Mouse (Mus musculus) cerebellum, postnatal 4 days (tissue): Measurements from ENCODE around the gene Zmym6.
A peak's percentile ranks its signal among the peaks of the same experiment; 100 is the strongest.
"Not testable (repeated sequence)": the region's sequence is repeated elsewhere in the genome, so short reads cannot be mapped to it uniquely, and the experiment has no call there.

Experiments
- DNase-seq, 2 experiments: peaks; one replicate each; pipeline ENCODE4 v3.0.0; 2022; ENCODE audit warnings: low spot score in 2 of 2, mixed read lengths in 1 of 2

The Zmym6 gene

GRCm38 (mm10) chr4:127076875-127077548 is at the start of gene Zmym6:
Gene Zmym6 (plus strand): TSS chr4:127077383.
- DNase-seq = peak; percentile 88 to 95

DNA sequence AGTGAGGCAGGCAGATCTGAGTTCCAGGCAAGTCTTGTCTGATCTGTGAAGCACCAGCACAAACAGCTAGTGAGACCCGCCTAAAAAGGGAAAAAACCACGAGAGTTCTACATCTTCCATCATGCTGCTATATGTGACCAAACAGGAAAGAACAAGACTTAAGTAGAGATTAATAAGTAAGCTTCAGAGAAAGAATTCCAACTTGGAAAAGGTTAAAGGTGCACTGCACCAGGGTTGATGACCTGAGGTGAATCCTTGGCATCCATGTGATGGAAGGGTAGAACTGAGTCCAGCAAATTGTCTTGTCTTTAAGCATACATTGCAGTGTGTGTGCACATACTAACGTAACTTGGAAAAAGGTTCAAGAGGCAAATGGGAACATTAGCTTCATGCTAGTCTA is 40.0 kb upstream of the Zmym6 start:
- DNase-seq = no peak

GRCm38 (mm10) chr4:127037908-127038827 is 39.0 kb upstream of the Zmym6 start:
- DNase-seq = no peak

- no peak for DNase-seq
Measured at GRCm38 (mm10) chr4:127038828-127039349, 38.3 kb upstream of the Zmym6 start.

DNA sequence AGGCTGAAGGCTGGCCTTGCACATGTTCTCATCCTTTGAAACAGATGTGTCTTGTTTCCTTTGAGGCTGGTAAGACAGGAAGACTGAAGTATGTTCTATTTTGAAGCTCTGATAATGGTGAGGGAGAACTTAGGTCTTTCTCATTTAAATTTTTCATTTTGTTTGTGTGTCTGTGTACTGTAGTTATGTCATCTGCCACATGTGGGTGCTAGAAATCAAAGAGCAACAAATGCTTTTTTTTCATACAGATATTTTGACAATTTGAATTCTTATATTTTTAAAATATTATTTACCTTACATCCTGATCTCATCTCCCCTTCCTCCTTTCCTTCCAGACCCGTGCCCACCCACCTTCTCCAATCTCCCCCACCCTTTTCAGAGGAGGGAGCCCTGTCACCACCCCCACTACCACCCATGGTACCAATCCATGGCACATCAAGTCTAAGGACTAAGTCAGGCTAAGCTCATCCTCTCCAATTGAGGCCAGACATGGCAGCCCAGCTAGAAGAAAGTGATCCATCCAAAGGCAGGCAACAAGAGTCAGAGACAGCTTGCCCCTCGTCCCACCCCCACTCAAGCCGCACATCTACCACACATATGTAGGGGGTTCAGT is 37.2 kb upstream of the Zmym6 start:
- DNase-seq = no peak

GRCm38 (mm10) chr4:127043540-127043939 is 33.6 kb upstream of the Zmym6 start:
- no peak for DNase-seq

- no peak for DNase-seq
Measured at GRCm38 (mm10) chr4:127051121-127051520, 26.1 kb upstream of the Zmym6 start.

- DNase-seq = no peak
Measured at GRCm38 (mm10) chr4:127053071-127053470, 24.1 kb upstream of the Zmym6 start.

DNA sequence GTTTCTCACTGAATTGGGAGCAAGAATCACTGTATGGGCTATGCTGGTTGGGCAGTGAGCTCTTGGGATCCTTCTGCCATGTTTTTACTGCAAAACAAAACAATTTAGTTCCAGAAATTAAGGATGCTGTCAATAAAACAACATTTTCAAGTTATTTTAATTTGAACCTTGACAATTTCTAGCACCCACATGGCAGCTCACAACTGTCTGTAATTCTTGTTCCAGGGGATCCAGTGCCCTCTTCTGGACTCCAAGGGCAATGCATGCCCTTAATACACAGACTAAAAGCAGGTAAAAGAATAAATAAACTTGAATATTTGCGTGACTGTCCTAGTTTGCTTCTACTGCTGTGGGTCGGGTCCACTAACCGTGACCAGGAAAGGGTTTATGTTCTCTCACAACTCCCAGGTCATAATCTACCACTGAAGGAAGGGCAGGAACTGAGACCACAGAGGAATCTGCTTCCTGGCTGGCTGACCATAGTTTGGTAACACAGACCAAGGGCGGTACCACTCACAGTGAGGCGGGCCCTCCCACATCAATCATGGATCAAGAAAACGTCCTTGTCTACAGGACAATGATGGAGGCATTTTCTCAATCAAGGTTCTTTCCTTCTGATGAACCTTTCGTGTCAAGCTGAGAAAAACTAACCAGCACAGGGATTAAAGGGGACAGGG is 22.5 kb upstream of the Zmym6 start:
- DNase-seq = no peak

DNA sequence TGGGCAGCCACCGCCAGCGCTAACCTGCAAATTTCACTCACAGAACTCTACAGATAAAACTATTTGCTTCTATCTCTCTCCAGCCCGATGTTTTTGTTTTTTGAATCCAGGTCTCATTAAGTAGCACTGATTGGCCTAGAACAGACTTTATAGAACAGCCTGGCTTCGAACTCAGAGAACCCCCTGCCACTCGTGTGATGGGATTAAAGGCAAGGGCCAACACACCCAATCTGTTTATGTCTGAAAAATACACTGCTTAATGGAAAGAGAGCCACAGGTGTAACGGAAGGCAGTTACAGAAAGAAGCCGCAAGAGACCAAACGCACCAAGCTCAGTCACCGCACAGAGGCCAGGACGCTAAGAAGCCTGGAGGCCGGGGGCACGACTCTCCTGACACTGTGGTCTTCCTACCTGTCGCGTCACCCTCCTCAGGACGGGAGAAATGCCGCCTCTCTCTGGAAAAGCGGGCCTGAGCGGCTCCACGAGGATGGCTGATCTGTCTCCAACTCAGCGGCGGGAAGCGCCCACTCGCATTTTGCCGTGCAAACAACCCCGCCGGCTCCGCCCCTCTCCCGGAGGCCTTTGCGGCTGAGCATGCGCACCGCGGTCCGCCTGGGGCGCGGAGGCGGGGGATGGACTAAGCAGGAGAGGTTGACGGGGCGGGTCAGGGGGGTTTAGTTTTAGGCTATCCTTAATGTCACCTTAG is 16.4 kb upstream of the Zmym6 start, which contains the start of gene Zmym1:
TSS of gene Zmym1 (minus strand) at position 568 of the 706 bp plus-strand sequence.
- DNase-seq = peak; percentile 67 to 90

- DNase-seq = no peak
Measured at GRCm38 (mm10) chr4:127064051-127064450, 13.1 kb upstream of the Zmym6 start.

DNA sequence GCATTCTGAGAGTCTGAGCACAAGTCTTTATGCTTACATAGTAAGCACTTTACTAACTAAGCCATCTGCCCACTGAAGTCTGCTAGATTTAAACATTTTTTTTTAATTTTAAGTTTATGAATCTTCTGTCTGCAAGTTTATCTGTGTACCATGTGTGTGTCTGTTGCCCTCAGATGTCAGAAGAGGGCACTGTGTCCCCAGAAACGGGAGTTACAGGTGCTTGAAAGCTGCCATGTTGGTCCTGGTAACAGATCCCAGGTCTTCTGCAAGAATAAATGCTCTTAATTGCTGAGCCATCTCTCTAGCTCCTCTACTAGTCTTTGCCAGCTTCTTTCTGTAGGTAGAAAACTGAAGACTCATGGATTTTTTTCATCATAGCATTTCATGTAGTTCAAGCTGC is 2.3 kb upstream of the Zmym6 start:
- DNase-seq = no peak

DNA sequence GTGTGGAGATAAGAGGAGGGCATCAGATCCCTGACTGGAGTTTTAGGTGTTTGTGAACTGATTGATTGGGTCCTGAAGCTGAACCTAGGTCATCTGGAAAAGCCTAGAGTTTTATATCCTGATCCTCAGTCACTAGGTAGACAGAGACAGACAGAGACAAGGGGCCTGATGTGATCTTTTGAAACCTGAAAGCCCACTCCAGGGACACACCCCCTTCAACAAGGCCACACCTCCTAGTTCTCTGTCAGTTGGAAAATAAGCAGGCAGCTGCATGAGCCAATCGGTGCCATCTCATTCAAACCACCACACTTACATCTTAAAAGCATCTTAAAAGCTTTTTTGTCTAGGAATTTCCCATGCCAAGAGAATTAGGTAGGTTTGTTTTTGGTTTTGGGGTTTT is 3.6 kb downstream of the Zmym6 start:
- DNase-seq = no peak

GRCm38 (mm10) chr4:127083131-127083530 is 5.9 kb downstream of the Zmym6 start:
- no peak for DNase-seq

DNA sequence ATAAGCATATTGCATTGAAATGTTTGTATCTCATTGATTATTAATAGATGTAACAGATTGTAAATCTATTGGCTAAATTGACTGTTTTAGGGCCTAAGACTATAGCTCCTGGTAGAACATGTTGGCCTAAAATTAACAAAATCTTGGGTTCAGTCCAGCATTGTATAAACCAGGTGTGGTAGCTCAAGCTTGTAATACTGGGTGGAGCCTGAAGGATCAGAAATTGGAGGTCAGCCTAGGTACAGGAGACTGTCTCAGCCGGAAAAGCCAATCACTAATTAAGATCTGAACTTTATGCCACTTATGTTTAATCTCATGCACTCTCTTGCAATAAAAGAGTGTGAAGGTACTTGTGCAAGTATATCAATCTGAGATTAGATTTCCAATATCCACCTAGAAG is 8.6 kb downstream of the Zmym6 start:
- no peak for DNase-seq

DNA sequence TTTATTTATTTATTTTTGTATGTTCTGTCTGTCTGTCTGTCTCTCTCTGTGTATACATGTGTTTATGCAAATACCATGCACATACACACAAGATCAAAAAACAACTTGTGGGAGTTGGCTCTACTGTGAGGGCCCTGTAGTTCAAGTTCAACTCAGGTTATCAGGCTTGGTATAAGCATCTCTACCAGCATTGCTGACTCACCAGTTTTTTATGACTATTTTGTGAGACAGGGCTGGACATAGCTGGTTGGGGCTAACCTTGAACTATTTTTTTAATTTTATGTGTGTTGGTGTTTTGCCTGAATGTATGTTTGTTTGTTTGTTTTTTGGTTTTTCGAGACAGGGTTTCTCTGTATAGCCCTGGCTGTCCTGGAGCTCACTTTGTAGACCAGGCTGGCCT is 14.0 kb downstream of the Zmym6 start:
- DNase-seq = no peak

DNA sequence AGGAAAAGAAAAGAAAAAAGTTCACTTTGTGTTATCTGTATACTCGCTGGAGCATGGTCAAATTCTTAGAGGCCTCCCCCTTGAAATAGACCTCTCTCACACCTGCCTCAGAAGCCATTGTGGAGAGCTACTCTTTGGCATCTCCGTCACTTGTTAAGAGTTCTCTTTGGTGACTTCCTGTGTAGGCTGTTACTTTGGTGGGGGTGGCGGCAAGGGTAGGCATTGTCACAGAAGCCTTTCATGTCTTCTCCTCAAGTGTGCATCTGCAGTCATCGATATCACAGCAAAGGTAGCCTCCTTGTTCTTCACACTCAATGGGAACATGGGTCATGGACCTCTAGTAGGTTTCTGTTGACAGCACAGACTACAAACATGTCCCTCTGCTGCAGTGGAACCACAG is 17.9 kb downstream of the Zmym6 start:
- DNase-seq = no peak

GRCm38 (mm10) chr4:127099552-127099951 is 22.4 kb downstream of the Zmym6 start:
- not testable (repeated sequence) for DNase-seq

GRCm38 (mm10) chr4:127107566-127107965 is 30.4 kb downstream of the Zmym6 start:
- no peak for DNase-seq

DNA sequence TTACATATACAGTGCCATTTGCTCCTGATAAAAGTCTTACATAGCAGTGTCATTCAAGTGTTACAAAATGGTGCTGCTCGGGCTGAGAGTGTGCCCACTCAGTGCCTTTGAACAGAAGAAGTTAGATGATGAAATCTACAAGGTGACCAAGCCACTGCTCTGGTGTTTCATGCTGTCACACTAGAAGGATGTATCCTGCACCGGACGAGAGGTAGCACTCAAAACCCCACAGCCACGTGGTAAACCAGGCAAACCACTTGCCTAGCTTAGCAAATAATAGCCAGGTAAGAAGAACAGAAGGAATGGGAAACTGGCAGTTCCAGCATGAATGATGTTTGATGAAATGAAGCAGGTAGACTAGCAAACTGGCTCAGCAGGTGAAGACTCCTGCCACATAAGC is 33.4 kb downstream of the Zmym6 start:
- no peak for DNase-seq

GRCm38 (mm10) chr4:127123391-127123790 is 46.2 kb downstream of the Zmym6 start, which contains the start of gene Tmem35b:
Gene Tmem35b (plus strand): TSS chr4:127123691.
- DNase-seq = no peak
